ENCODE assay signal across 28 mouse cellular contexts in the genomic region with DNA sequence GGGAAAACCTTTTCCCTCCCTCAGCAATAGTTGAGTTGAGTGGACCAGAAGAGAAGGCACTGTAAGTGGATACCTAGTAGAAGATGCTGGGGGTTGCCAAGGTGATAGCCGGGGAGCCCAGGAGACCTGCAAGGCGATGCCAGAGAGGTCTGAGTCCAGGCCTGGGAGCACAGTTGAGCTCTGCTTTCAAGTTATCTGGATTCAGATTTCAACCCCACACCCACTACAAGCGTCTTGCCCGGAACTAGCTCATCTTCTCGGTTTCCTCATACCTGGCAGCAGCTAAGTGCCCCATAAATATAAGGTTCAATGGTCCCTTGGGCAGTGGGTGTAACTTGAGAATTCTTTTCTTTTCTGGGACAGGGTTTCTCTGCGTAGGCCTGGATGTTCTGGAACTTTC. TPM values are rescaled to one million over a fixed set of nuclear protein-coding genes. Genes with fewer than 3 reads are reported as not detected.
DNase-seq lines count a peak whose midpoint lies in the region; ATAC-seq lines count a peak whose summit lies in the region.
"Had no signal": no experiment of that assay in that cellular context is flagged by ENCODE, and none has a peak within 500 bp of the region (broad histone marks: within the 10 kb centered on the region; RNA-seq: fewer than 3 reads in every experiment).

No protein-coding gene starts in this region.

- WGBS in heart, embryonic 12.5 days, result 82% methylated on average over 6 of the region's 6 CpGs
- 94% methylated on average over 6 of the region's 6 CpGs for WGBS in midbrain, embryonic 13.5 days

- no peaks in the 10 kb centered on the region for H3K36me3 ChIP-seq in heart, embryonic 12.5 days
- no peaks in the 10 kb centered on the region for H3K36me3 ChIP-seq in midbrain, embryonic 13.5 days
- H3K36me3 ChIP-seq: embryonic facial prominence, embryonic 10.5 days; embryonic facial prominence, embryonic 13.5 days; forebrain, embryonic 12.5 days; forebrain, embryonic 15.5 days; heart, embryonic 15.5 days; hindbrain, embryonic 10.5 days had no signal

- peak; percentile 65 for DNase-seq in gastrocnemius, adult 18-20 months (ENCODE audit: low spot score)
- DNase-seq in gastrocnemius, postnatal 4 days (ENCODE audit: low spot score in 2 of 2), result no peak
- DNase-seq in heart, adult 11 months, result peak; percentile 83
- peak; percentile 60 for DNase-seq in gastrocnemius, postnatal 25 days
- no peak for DNase-seq in urinary bladder, adult 18-20 months (ENCODE audit: low spot score in 2 of 2)
- DNase-seq: adrenal gland, postnatal 10 days; cerebellum, adult 11 months; cerebellum, adult 2 months; cerebellum, postnatal 10 days; cerebellum, postnatal 36 days; embryo, embryonic 11 days; heart, postnatal 10 days; heart, postnatal 36 days had no signal

- no peak overlapping the region for H3K4me3 ChIP-seq in heart, embryonic 12.5 days
- no peak overlapping the region for H3K4me3 ChIP-seq in midbrain, embryonic 13.5 days (replicated peaks)
- H3K4me3 ChIP-seq: embryonic facial prominence, embryonic 10.5 days; embryonic facial prominence, embryonic 13.5 days; erythroblast, embryonic 14.5 days; forebrain, embryonic 12.5 days; forebrain, embryonic 15.5 days; heart, embryonic 15.5 days; hindbrain, embryonic 10.5 days had no signal

- H3K9ac ChIP-seq in heart, embryonic 12.5 days, result no peak overlapping the region
- H3K9ac ChIP-seq in midbrain, embryonic 13.5 days (replicated peaks), result no peak overlapping the region
- H3K9ac ChIP-seq: embryonic facial prominence, embryonic 13.5 days; forebrain, embryonic 12.5 days; forebrain, embryonic 15.5 days; heart, embryonic 15.5 days; hindbrain, embryonic 14.5 days had no signal

- no peak overlapping the region for H3K27ac ChIP-seq in heart, embryonic 12.5 days (ENCODE audit: poor library complexity, severe bottlenecking)
- H3K27ac ChIP-seq in midbrain, embryonic 13.5 days, result no peak overlapping the region
- H3K27ac ChIP-seq: embryonic facial prominence, embryonic 10.5 days; embryonic facial prominence, embryonic 13.5 days; forebrain, embryonic 12.5 days; forebrain, embryonic 15.5 days; heart, embryonic 15.5 days; hindbrain, embryonic 10.5 days; hindbrain, embryonic 14.5 days; hindbrain, postnatal 0 days had no signal

- ATAC-seq in heart, embryonic 12.5 days (ENCODE audit: insufficient number of reproducible peaks, low FRiP score), result no peak
- no peak for ATAC-seq in midbrain, embryonic 13.5 days
- ATAC-seq: forebrain, embryonic 15.5 days; hindbrain, postnatal 0 days; inflammation-experienced regulatory T-cells, adult 6 months; intestine, embryonic 16.5 days; Patski had no signal

- H3K4me2 ChIP-seq in heart, embryonic 12.5 days, result no peak overlapping the region
- no peak overlapping the region for H3K4me2 ChIP-seq in midbrain, embryonic 13.5 days (replicated peaks)
- H3K4me2 ChIP-seq: embryonic facial prominence, embryonic 13.5 days; forebrain, embryonic 12.5 days; forebrain, embryonic 15.5 days; heart, embryonic 11.5 days; heart, embryonic 15.5 days; hindbrain, embryonic 14.5 days had no signal

- no peaks in the 10 kb centered on the region for H3K27me3 ChIP-seq in heart, embryonic 12.5 days (replicated peaks)
- H3K27me3 ChIP-seq in midbrain, embryonic 13.5 days, result no peaks in the 10 kb centered on the region
- H3K27me3 ChIP-seq: embryonic facial prominence, embryonic 13.5 days; forebrain, embryonic 12.5 days; forebrain, embryonic 15.5 days; heart, embryonic 15.5 days; Patski had no signal

- peaks cover 19% of the 10 kb centered on the region for H3K4me1 ChIP-seq in heart, embryonic 12.5 days (replicated peaks)
- H3K4me1 ChIP-seq in midbrain, embryonic 13.5 days (replicated peaks), result peaks cover 17% of the 10 kb centered on the region

- H3K9me3 ChIP-seq in heart, embryonic 12.5 days (replicated peaks), result no peaks in the 10 kb centered on the region
- no peaks in the 10 kb centered on the region for H3K9me3 ChIP-seq in midbrain, embryonic 13.5 days
- H3K9me3 ChIP-seq: embryonic facial prominence, embryonic 10.5 days; embryonic facial prominence, embryonic 13.5 days; forebrain, embryonic 12.5 days; forebrain, embryonic 15.5 days; heart, embryonic 15.5 days; hindbrain, embryonic 10.5 days had no signal

RNA-seq across cellular contexts. Expression of a gene that starts 1.5 kb away (rescaled TPM):
- total RNA-seq in gastrocnemius, adult 18-20 months (2021), result 10 to 100 TPM; 24.5 to 25.9 TPM
- 100 to 1,000 TPM; 129 to 135 TPM for total RNA-seq in gastrocnemius, postnatal 4 days (2021)
- 126 and 127 TPM in 2 replicates for polyA plus RNA-seq in heart, embryonic 12.5 days (2016; fragmentation: Nextera tagmentation; extraction: Ambion mirVana)
- total RNA-seq in gastrocnemius, postnatal 25 days (2021), result 10 to 100 TPM; 29.4 to 31.9 TPM
- 55.9 and 64.7 TPM in 2 replicates for polyA plus RNA-seq in midbrain, embryonic 13.5 days (2015; fragmentation: Nextera tagmentation; extraction: Ambion mirVana)

RNA-seq across cellular contexts. Expression of a gene that starts 27.8 kb away (rescaled TPM):
- total RNA-seq in gastrocnemius, adult 18-20 months (2021), result 10 to 100 TPM; 29.5 to 31.3 TPM
- 10 to 100 TPM; 25.4 to 32.8 TPM for total RNA-seq in gastrocnemius, postnatal 4 days (2021)
- polyA plus RNA-seq in heart, embryonic 12.5 days (2016; fragmentation: Nextera tagmentation; extraction: Ambion mirVana), result 28.8 and 29.0 TPM in 2 replicates
- 10 to 100 TPM; 21.0 to 22.7 TPM for total RNA-seq in gastrocnemius, postnatal 25 days (2021)
- polyA plus RNA-seq in midbrain, embryonic 13.5 days (2015; fragmentation: Nextera tagmentation; extraction: Ambion mirVana), result 31.7 and 32.3 TPM in 2 replicates

Comparison
In these comparisons a context has a peak if more than half of its experiments do, and no peak if none do; other contexts are left out.
1. DNase-seq: peak in gastrocnemius, adult 18-20 months (single experiment), heart, adult 11 months (single experiment) and gastrocnemius, postnatal 25 days (single experiment); none in gastrocnemius, postnatal 4 days (0 of 2) and urinary bladder, adult 18-20 months (0 of 2).